Mouse (Mus musculus) E14TG2a.4 (cell line): Measurements from ENCODE around the gene Ldb1.

Source experiments
- CTCF ChIP-seq: conservative IDR thresholded peaks from 2 replicates; pipeline ENCODE4 v1.5.1; 2014; ENCODE audit warnings: low read length
- NANOG ChIP-seq: IDR thresholded peaks from 2 replicates; pipeline ENCODE4 v1.6.1; 2014; ENCODE audit warnings: borderline replicate concordance, low read length, mixed read lengths

- TF ChIP-seq CTCF (no peak), NANOG (no peak)
Measured at GRCm38 (mm10) chr19:45997365-45997764, 47.6 kb downstream of the Ldb1 start.
